Mouse (Mus musculus) lung, postnatal 25 days (tissue): ENCODE results near the gene Krtap7-1.

Experiments used
- DNase-seq: peaks from one replicate; pipeline ENCODE4 v3.0.0; 2022; ENCODE audit warnings: low spot score

Gene Krtap7-1

DNA sequence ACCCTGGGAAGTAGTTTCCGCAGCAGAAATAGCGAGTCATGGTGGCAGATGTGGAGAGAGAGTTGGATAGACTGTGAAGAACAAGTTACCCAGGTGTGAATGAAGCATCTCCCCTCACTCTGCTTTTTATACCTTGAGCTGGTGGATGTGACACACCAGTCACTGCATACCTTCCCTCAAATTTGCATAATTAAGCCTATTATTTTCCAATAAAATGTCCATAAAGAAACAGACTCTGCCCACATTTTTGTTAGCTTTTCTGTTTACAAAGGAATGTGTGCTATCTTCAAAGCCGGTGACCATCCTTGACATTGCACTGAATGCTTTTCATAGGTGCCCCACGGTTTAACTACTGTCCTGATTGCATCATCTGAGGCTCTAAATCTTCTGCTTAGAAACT is at the start of gene Krtap7-1:
TSS of gene Krtap7-1 (minus strand) at position 101 of the 400 bp plus-strand sequence.
- DNase-seq, result no peak

GRCm38 (mm10) chr16:89550298-89550697 is 42.2 kb upstream of the Krtap7-1 start:
- no peak for DNase-seq

DNA sequence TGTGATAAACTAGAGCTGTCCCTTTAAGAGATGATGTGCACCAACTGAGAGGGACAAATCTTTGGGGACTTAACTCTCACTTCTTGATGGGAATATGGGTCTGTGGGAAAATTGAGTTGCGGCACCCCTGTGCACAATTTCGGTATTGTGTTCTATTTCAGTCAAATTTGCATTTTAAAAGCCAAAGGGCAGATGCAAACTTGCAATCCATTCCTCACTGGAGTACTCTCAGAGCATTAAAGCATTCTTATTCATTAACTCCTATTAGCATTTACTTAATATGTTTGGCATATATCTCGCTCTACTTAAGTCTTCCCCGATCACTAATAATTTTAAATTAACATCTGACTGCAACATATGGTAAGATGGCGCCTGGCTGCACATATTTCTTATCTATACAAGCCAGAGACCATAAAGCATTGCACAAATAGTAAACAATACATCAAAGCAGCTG is 29.9 kb upstream of the Krtap7-1 start:
- no peak for DNase-seq

GRCm38 (mm10) chr16:89537349-89537748 is 29.2 kb upstream of the Krtap7-1 start:
- no peak for DNase-seq

GRCm38 (mm10) chr16:89530547-89530946 is 22.4 kb upstream of the Krtap7-1 start:
- no peak for DNase-seq

DNA sequence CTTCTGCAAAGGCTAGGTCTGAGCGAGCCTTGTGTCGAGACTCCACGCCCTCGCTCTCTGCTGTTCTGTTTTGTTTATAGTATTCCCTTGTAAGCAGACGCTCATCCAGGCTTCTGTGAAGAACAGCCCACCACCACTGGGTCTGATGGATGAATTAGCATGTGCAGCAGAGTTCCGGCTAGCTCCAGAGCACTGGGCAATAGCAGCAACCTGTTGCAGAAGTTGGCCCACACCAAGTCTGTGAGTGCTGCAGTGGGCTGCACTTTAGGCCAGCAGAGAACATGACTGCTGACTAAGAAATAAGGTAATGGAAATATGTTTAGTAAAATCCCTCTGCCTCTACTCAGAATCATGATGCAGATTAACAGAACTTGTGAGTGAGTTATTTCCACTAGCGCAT is 21.7 kb upstream of the Krtap7-1 start:
- DNase-seq, result no peak

GRCm38 (mm10) chr16:89528380-89528779 is 20.3 kb upstream of the Krtap7-1 start:
- no peak for DNase-seq

DNA sequence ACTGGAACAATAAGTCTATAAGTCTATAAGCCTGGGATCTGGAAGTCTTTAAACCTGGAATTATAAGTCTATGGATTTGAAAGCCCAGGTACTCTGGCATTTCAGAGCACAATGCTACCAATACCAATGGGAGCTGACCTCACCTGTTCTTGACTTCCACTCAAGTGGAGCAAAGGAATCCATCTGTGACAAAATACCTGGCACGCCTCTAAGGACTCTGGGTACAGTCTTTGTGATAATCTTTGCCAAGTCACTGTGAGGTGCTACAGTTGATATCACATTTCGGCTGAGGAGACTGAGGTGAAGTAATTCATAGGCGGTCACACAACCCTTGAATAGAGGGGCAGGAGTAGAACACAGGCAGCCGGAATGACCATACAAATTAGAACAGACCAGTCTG is 12.9 kb upstream of the Krtap7-1 start:
- DNase-seq, result peak; percentile 42

GRCm38 (mm10) chr16:89520555-89520954 is 12.4 kb upstream of the Krtap7-1 start:
- DNase-seq, result no peak

DNA sequence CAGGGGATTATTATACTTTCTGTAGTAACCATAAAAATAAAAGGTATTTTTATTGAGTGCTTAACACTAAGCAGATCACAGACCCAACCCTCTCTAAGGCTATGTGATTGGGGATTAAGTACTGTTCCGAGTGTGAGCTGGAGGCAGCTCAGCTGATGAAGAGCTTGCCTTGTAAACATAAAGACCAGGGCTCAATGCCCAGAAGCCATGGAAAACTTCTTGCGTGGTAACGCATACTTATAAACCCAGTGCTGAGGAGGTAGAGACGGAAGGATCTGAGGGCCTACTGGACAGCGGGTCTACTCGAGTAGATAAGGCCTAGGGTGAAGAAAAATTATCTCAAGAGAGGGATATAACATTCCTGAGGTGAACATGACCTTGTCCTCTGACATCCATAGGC is 12.0 kb upstream of the Krtap7-1 start:
- no peak for DNase-seq

DNA sequence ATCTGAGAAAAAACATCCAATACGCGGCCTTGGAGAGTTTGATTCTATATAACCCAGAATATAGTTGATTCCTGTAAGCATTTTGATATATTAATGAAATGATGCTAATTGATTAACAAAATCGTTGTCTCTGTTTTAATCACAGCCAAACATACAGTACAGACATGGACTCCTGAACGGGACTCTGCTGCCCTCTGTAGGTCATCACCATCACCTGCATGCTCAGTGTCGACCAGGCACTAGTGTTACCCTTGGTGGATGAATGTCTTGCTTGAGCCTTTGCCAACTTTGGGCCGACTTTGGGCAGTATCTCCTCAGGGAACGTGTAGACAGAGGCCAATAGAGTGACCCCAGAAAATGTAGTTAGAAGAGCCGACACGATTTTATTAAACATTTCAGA is 9.5 kb upstream of the Krtap7-1 start:
- DNase-seq, result peak; percentile 13

GRCm38 (mm10) chr16:89513431-89513830 is 5.3 kb upstream of the Krtap7-1 start:
- DNase-seq, result no peak

DNA sequence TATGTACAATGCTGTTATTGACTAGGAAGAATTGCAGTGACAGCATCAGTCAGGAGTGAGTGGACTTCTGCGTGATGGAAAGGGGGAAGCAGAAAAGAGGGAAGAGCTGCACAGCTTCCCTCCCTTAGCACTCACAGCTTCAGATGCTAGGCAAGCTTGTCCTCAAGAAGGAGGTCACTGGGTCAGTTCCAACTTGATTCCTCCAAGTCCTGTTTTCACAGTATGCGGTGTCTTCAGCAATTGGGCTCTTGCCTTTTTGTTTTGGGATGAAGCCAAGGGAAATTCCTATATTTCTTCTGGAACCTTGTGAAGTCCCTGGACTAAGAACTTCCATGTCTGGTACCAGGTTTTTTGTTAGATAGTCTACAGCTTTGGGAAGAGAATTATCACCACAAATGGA is 4.6 kb downstream of the Krtap7-1 start:
- DNase-seq, result no peak

GRCm38 (mm10) chr16:89501870-89502269 is 6.3 kb downstream of the Krtap7-1 start:
- no peak for DNase-seq

DNA sequence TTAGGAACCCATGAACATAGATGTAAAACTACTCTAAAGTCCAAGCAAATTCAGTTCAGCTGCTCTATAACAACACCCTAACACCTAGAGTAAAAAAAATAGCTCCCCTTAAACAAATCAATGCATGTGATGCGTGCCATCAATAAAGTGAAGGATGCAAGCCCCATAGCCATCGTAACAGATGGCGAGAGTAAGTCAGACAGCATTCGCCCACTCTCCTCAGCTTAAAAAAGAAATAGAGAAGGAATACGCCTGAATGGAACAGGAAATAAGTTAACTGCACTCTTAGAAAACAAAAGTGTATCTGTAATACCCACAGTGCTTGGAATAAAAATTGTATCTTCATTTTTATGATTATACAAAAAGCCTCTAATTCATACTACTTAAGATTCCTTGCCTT is 11.1 kb downstream of the Krtap7-1 start:
- DNase-seq, result no peak

- no peak for DNase-seq
These were observed 12.5 kb downstream of the Krtap7-1 start for GRCm38 (mm10) chr16:89495394-89496153.

DNA sequence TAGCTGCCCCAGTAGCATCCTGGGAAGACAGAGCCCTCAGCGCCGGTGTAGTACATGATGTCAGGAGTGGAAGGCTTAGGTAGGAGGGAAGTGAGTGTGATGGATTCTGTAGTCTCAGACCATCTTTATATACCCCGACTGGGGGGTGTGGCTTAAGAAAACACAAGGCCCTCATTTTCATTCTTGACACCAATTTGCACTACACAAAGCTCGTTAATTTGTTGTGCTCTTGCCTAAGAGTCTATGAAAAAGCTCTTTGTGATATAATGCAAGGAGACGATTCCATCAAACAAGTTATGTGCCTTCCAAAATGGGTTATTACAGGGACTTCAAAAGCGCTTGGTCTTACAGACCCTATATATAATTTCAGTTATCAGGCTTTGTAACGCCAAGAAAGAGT is 20.3 kb downstream of the Krtap7-1 start, which contains the start of gene Krtap8-1:
TSS of gene Krtap8-1 (minus strand) at position 101 of the 400 bp plus-strand sequence.
- DNase-seq, result no peak

DNA sequence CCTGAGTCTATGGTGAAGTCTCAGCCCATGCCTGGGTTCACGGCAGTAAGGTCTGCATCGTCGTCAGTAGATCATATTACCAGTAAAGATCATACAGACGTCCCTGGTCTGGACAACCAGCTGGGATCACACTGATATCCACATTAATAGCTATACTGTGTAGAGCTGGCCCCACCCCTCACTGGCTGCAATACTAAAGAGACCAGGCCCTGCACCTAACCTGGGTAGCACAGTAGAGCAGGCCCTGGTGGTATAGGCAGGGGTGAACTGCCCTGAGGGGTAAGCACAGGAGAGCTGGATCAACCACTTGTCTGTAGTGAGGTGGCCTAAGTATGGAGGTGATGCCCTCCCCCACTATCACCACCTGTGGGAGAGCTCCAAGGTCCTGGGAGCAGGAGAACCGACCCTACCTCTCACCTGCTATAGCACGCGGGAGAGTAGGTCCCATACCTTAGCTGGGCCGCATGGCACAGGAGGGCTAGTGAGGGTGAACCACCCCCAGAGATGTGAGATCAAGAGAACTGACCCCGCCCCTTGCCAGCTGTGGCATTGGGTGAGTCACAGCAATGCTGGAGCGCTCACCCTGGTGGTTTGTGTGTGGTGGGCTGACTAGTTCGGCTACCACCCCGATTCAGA is 30.3 kb downstream of the Krtap7-1 start:
- DNase-seq, result no peak

GRCm38 (mm10) chr16:89461189-89461588 is 46.9 kb downstream of the Krtap7-1 start:
- no peak for DNase-seq
